Mouse (Mus musculus) forebrain, embryonic 12.5 days (tissue): ENCODE measurements at regions not wholly inside any gene's neighbourhood (a gene's known extent, or its start where the extent isn't known, plus 50 kb on each side); places are given as distances from the start of the nearest gene placed in this dataset.

Source experiments
- ATAC-seq: fragments of 200-750 bp; cut with Nextera tagmentation; 2 replicates; pipeline ENCODE4 v1.8.0; 2017; ENCODE audit warnings: moderate TSS enrichment; ENCODE audit not compliant: low FRiP score
- H3K27ac ChIP-seq: fragments of 300-500 bp; sonication (generic); 2 replicates; pipeline ENCODE4 v1.5.1; 2016; ENCODE audit warnings: mild to moderate bottlenecking
- H3K27me3 ChIP-seq: fragments of 300-500 bp; sonication (generic); 2 replicates; pipeline ENCODE4 v1.6.1; 2016; ENCODE audit warnings: mild to moderate bottlenecking
- H3K36me3 ChIP-seq: fragments of 300-500 bp; sonication (generic); replicated peaks from 2 replicates; pipeline ENCODE4 v1.6.1; 2016; ENCODE audit warnings: mild to moderate bottlenecking
- H3K4me1 ChIP-seq: fragments of 300-500 bp; sonication (generic); 2 replicates; pipeline ENCODE4 v1.6.1; 2016
- H3K4me2 ChIP-seq: fragments of 300-500 bp; sonication (generic); 2 replicates; pipeline ENCODE4 v1.6.1; 2016; ENCODE audit warnings: mild to moderate bottlenecking, moderate library complexity
- H3K4me3 ChIP-seq: fragments of 300-500 bp; sonication (generic); replicated peaks from 2 replicates; pipeline ENCODE4 v1.5.1; 2016; ENCODE audit warnings: mild to moderate bottlenecking
- H3K9ac ChIP-seq: fragments of 300-500 bp; sonication (generic); 2 replicates; pipeline ENCODE4 v1.6.1; 2016; ENCODE audit warnings: mild to moderate bottlenecking
- H3K9me3 ChIP-seq: fragments of 300-500 bp; sonication (generic); 2 replicates; pipeline ENCODE4 v1.6.1; 2016
- WGBS: fragments of 180-500 bp; shearing (Covaris S2); methylation state at CpG from one replicate; pipeline ENCODE4 v1.1.7; 2016; 5-methylcytosine and 5-hydroxymethylcytosine counted together

DNA sequence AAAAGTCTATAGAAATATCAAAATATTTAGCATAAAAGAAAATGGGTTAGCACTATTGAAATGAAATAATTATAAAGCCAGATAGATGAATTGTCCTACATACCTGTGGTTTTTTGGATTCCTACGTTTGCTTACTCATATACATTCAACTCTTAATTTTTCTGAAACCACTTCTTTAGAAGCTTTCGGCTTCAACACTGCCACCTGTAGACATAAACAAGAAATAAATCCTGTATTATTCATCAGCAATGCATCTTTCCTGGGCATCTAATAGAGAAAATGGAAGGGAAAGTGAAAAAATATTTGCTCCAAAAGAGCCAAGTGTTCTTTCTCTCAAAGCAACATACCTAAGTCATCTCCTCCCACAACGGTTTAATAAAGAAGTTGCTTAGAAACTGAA is 245.7 kb downstream of the Tex13c3 start:
- Histone ChIP-seq H3K9ac (no peak overlapping the region), H3K27ac (no peak overlapping the region), H3K9me3 (no peaks in the 10 kb centered on the region), H3K27me3 (no peaks in the 10 kb centered on the region), H3K4me3 (no peak overlapping the region), H3K4me2 (no peak overlapping the region), H3K4me1 (no peaks in the 10 kb centered on the region), H3K36me3 (no peaks in the 10 kb centered on the region)
- ATAC-seq, result no peak
- 74% methylated on average over 3 of the region's 3 CpGs for WGBS

DNA sequence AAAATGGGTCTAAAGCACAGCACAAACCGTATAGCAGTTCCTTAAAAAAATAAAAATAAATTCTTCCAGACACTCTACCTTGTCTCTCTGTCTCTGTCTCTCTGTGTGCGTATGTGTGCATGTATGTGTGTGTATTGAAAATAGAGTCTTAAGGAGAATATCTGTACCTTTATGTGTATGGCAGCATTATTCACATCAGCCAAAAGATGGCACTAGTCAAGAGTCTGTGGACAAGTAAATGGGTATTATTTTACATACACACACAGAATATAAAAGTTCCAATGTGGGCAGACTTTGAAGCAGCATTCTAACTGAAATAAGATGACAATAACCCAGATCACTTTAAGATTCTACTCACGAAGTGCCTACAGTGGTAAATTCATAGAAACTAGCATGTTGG is 249.3 kb downstream of the Tex13c3 start:
- Histone ChIP-seq H3K4me1 (no peaks in the 10 kb centered on the region), H3K9me3 (no peaks in the 10 kb centered on the region), H3K36me3 (no peaks in the 10 kb centered on the region), H3K4me3 (no peak overlapping the region), H3K9ac (no peak overlapping the region), H3K4me2 (no peak overlapping the region), H3K27me3 (no peaks in the 10 kb centered on the region), H3K27ac (no peak overlapping the region)
- ATAC-seq, result no peak
- 83% methylated on average over 3 of the region's 3 CpGs for WGBS

DNA sequence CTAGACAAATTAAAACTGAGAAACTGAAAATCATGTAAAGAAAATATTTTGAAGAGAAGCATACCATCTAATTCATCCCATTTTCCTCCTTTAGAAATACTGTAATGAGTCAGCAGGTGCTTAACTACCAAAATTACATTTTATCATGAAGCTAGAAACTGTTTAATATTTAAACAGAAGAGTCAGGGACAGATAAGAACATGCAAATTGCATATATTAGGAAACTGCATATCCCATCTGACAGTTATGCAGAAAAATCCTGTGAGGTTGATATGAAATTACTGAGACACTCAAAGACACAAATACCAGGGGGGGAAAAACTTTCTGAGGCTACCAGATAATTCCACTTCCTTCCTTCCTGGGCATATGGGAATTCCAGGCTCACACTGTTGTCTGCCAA is 257.8 kb downstream of the Tex13c3 start:
- H3K27me3 ChIP-seq, result no peaks in the 10 kb centered on the region
- no peaks in the 10 kb centered on the region for H3K9me3 ChIP-seq
- H3K27ac ChIP-seq, result no peak overlapping the region
- no peak overlapping the region for H3K9ac ChIP-seq
- no peak overlapping the region for H3K4me2 ChIP-seq
- no peak overlapping the region for H3K4me3 ChIP-seq
- no peaks in the 10 kb centered on the region for H3K4me1 ChIP-seq
- H3K36me3 ChIP-seq, result no peaks in the 10 kb centered on the region
- no peak for ATAC-seq

DNA sequence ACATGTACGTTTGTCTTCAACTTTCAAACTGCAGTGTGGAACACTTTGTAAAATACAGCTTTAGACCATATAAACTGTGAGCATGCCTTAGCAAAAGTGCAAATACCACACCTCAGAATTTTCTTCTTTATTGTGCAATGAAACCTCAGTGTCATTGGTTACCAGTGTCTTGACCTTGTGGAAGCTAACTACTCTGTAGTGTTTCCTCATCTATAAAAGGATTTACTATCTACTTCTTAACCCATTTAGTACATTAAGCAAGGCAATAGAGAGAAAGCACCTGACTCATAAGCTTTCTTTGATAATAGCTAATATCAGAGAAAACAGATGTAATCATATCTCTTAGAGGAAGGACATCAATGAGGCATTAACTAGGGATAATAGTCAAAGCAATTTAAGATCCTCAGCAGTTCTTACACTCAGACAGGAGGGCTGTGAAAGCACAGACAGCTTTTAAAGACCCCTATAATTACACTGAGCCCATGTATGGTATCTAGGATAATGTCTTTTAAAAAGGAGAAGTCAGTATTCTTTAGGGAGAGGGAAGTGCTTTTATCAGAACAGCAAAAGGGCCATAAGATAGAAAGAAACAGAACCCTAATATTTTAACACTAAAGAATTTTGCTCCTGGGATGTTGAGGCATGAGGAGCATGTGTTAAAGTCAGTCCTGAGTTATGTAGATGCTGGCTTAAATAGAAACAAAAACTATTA is 260.2 kb downstream of the Tex13c3 start:
- Histone ChIP-seq H3K4me1 (no peaks in the 10 kb centered on the region), H3K9me3 (no peaks in the 10 kb centered on the region), H3K27ac (no peak overlapping the region), H3K9ac (no peak overlapping the region), H3K4me3 (no peak overlapping the region), H3K27me3 (no peaks in the 10 kb centered on the region), H3K4me2 (no peak overlapping the region), H3K36me3 (no peaks in the 10 kb centered on the region)
- ATAC-seq, result no peak
- WGBS, result 81% methylated on average over 1 of the region's 1 CpGs

- ATAC-seq, result no peak
Observed at GRCm38 (mm10) chrX:19219727-19220126, 261.4 kb downstream of the Tex13c3 start.

DNA sequence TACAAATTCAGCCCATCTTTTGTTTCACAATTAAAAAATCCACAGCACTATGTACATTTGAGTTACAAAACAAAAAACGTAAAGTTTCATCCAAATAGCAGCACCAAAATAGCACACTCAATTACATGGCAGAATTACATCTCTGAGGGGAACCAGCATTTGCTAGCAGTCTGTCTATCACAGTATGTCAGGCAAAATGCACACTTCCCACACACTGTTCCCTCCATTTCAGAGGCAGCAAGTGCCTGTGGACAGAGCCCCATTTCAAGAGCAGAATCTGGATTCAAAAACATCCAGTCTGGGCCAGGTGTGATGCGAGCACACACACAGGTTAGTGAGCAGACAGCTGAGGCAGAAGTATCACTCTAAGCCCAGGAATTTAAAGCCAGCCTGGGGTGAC is 261.8 kb downstream of the Tex13c3 start:
- Histone ChIP-seq H3K4me3 (no peak overlapping the region), H3K27me3 (no peaks in the 10 kb centered on the region), H3K9ac (no peak overlapping the region), H3K4me1 (no peaks in the 10 kb centered on the region), H3K36me3 (no peaks in the 10 kb centered on the region), H3K9me3 (no peaks in the 10 kb centered on the region), H3K27ac (no peak overlapping the region), H3K4me2 (no peak overlapping the region)
- ATAC-seq, result no peak
- WGBS, result 94% methylated on average over 2 of the region's 2 CpGs

More at GRCm38 (mm10) chrX:19219727-19220126, 261.4 kb downstream of the Tex13c3 start:
- H3K4me2 ChIP-seq, result no peak overlapping the region
- H3K4me3 ChIP-seq, result no peak overlapping the region
- no peaks in the 10 kb centered on the region for H3K27me3 ChIP-seq
- no peaks in the 10 kb centered on the region for H3K9me3 ChIP-seq
- no peak overlapping the region for H3K27ac ChIP-seq
- no peaks in the 10 kb centered on the region for H3K4me1 ChIP-seq
- H3K9ac ChIP-seq, result no peak overlapping the region
- H3K36me3 ChIP-seq, result no peaks in the 10 kb centered on the region
- 80% methylated on average over 2 of the region's 2 CpGs for WGBS

DNA sequence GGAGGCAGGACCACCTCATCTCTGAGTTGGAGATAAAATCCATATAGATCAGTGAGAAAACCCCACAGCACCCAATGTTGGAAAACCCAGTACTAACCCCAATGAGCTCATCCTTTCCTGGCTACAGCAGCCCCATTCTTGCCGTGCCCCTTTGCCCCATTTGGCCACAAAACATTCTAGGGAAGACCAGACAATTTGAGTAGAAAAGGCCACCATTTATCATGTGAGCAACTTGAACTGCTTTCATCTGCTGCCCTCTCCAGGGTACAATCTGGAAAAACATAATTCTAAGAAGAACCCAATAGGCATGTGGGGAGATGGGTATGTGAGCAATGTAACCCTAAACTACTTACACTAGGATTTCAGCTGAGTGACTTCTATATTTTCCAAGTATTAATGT is 274.7 kb downstream of the Tex13c3 start:
- Histone ChIP-seq H3K4me3 (no peak overlapping the region), H3K9me3 (no peaks in the 10 kb centered on the region), H3K27me3 (no peaks in the 10 kb centered on the region), H3K9ac (no peak overlapping the region), H3K36me3 (no peaks in the 10 kb centered on the region), H3K27ac (no peak overlapping the region), H3K4me2 (no peak overlapping the region), H3K4me1 (no peaks in the 10 kb centered on the region)
- ATAC-seq, result no peak
- WGBS, result 84% methylated on average over 1 of the region's 1 CpGs

GRCm38 (mm10) chrX:19202542-19202941 is 278.6 kb downstream of the Tex13c3 start:
- H3K9ac ChIP-seq, result no peak overlapping the region
- WGBS, result 89% methylated on average over 1 of the region's 1 CpGs
- H3K4me3 ChIP-seq, result no peak overlapping the region
- no peak for ATAC-seq
- no peaks in the 10 kb centered on the region for H3K9me3 ChIP-seq
- no peaks in the 10 kb centered on the region for H3K4me1 ChIP-seq
- no peak overlapping the region for H3K4me2 ChIP-seq
- no peak overlapping the region for H3K27ac ChIP-seq
- H3K27me3 ChIP-seq, result no peaks in the 10 kb centered on the region
- H3K36me3 ChIP-seq, result no peaks in the 10 kb centered on the region

DNA sequence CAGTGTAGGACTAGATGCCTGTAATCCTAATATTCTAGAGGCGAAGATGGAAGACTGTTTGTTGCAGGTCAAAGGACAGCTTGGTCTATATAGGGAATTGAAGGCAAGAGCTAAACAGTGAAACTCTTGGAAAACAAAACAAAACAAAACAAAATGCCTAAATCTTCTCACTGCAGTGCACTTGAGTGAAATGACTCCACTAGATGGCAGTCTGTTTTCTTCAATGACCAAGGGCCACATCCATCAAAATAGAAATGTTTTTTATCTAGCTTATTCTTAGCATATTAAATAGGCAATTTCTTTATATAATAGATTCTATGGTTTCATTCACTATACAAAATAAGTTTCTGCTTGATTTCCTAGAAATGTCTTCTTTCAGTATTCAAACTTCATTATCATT is 279.7 kb downstream of the Tex13c3 start:
- Histone ChIP-seq H3K27me3 (no peaks in the 10 kb centered on the region), H3K9me3 (no peaks in the 10 kb centered on the region), H3K4me3 (no peak overlapping the region), H3K9ac (no peak overlapping the region), H3K36me3 (no peaks in the 10 kb centered on the region), H3K4me1 (no peaks in the 10 kb centered on the region), H3K4me2 (no peak overlapping the region), H3K27ac (no peak overlapping the region)
- WGBS, result 86% methylated on average over 1 of the region's 1 CpGs
- no peak for ATAC-seq

DNA sequence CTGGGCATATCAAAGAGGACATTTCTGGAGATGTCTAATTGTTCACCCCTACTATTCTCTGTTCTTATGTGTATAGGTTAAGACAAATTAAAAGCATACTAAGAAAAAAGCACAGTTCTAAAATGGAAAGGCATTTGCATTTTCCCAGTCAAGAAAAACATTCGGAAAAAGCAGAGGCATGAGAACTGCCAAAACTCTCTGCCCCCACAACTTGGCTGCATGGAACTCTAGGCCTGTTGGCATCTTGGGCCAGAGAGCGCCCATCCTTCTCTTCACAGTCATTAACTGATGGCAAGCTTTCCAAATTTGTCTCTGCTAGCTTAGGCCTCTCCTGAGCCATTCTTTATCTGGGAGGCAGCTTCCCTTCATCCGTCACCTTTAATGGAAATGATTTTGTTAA is 281.6 kb downstream of the Tex13c3 start:
- Histone ChIP-seq H3K4me2 (no peak overlapping the region), H3K27me3 (no peaks in the 10 kb centered on the region), H3K9ac (no peak overlapping the region), H3K27ac (no peak overlapping the region), H3K4me3 (no peak overlapping the region), H3K36me3 (no peaks in the 10 kb centered on the region), H3K9me3 (no peaks in the 10 kb centered on the region), H3K4me1 (no peaks in the 10 kb centered on the region)
- no peak for ATAC-seq
- WGBS, result 84% methylated on average over 3 of the region's 3 CpGs

DNA sequence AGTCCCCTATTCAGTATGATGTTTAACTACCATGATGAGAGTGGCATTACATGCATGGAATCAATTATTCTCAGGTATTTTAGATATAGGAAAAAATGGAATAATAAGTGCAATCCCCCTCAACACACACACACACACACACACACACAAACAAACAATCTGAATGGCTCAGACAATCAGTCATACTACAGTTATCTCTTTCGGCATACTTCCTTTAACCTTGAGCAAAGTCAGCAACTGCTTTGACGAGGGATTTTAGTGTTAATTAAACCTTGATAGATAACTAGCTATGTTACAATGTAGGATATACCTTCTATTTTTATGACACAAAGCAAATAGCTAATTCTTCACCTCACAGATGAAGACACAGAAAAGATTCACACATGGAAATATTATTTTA is 312.1 kb downstream of the Tex13c3 start:
- Histone ChIP-seq H3K27ac (no peak overlapping the region), H3K4me1 (no peaks in the 10 kb centered on the region), H3K4me2 (no peak overlapping the region), H3K9me3 (no peaks in the 10 kb centered on the region), H3K9ac (no peak overlapping the region), H3K4me3 (no peak overlapping the region), H3K27me3 (no peaks in the 10 kb centered on the region), H3K36me3 (no peaks in the 10 kb centered on the region)
- ATAC-seq, result no peak
- 88% methylated on average over 2 of the region's 2 CpGs for WGBS

- no peak overlapping the region for H3K4me3 ChIP-seq
- WGBS, result 76% methylated on average over 5 of the region's 5 CpGs
- H3K36me3 ChIP-seq, result no peaks in the 10 kb centered on the region
- H3K27ac ChIP-seq, result no peak overlapping the region
- H3K9me3 ChIP-seq, result no peaks in the 10 kb centered on the region
- no peaks in the 10 kb centered on the region for H3K27me3 ChIP-seq
- no peaks in the 10 kb centered on the region for H3K4me1 ChIP-seq
- H3K4me2 ChIP-seq, result no peak overlapping the region
- ATAC-seq, result no peak
- no peak overlapping the region for H3K9ac ChIP-seq
Observed at GRCm38 (mm10) chrX:19168546-19168945, 312.6 kb downstream of the Tex13c3 start.

GRCm38 (mm10) chrX:19168111-19168510 is 313.0 kb downstream of the Tex13c3 start:
- Histone ChIP-seq H3K9ac (no peak overlapping the region), H3K4me3 (no peak overlapping the region), H3K27me3 (no peaks in the 10 kb centered on the region), H3K9me3 (no peaks in the 10 kb centered on the region), H3K4me2 (no peak overlapping the region), H3K4me1 (no peaks in the 10 kb centered on the region), H3K27ac (no peak overlapping the region), H3K36me3 (no peaks in the 10 kb centered on the region)
- 77% methylated on average over 1 of the region's 1 CpGs for WGBS
- no peak for ATAC-seq
